Mouse (Mus musculus): Measurements from ENCODE around the gene Phldb1.
A peak's percentile ranks its signal among the peaks of the same experiment; 100 is the strongest.

Phldb1 gene

GRCm38 (mm10) chr9:44726431-44727146 is 8.4 kb downstream of the Phldb1 start:
- DNase-seq (ENCODE audit: low spot score in 2 of 2): no peak

- DNase-seq (ENCODE audit: low spot score in 2 of 2): no peak
These were observed 10.3 kb downstream of the Phldb1 start for GRCm38 (mm10) chr9:44724665-44725064.

GRCm38 (mm10) chr9:44724223-44724622 is 10.8 kb downstream of the Phldb1 start:
- DNase-seq (ENCODE audit: low spot score in 2 of 2): peak in 1 of 2 experiments; percentile 74

- DNase-seq (ENCODE audit: low spot score in 2 of 2): no peak
These were observed 11.4 kb downstream of the Phldb1 start for GRCm38 (mm10) chr9:44723521-44724041.

GRCm38 (mm10) chr9:44723008-44723407 is 12.0 kb downstream of the Phldb1 start:
- no peak for DNase-seq (ENCODE audit: low spot score in 2 of 2)

GRCm38 (mm10) chr9:44722575-44722974 is 12.4 kb downstream of the Phldb1 start:
- DNase-seq (ENCODE audit: low spot score in 2 of 2): no peak

- DNase-seq (ENCODE audit: low spot score in 2 of 2): no peak
These were observed 13.2 kb downstream of the Phldb1 start for GRCm38 (mm10) chr9:44721877-44722186.

GRCm38 (mm10) chr9:44721154-44721876 is 13.7 kb downstream of the Phldb1 start:
- DNase-seq (ENCODE audit: low spot score in 2 of 2): peak; percentile 83 to 84

- peak in 1 of 2 experiments; percentile 43 for DNase-seq (ENCODE audit: low spot score in 2 of 2)
These were observed 14.4 kb downstream of the Phldb1 start for GRCm38 (mm10) chr9:44720358-44721153.

GRCm38 (mm10) chr9:44719632-44720357 is 15.2 kb downstream of the Phldb1 start:
- DNase-seq (ENCODE audit: low spot score in 2 of 2): no peak

- no peak for DNase-seq (ENCODE audit: low spot score in 2 of 2)
These were observed 15.9 kb downstream of the Phldb1 start for GRCm38 (mm10) chr9:44718937-44719631.

- no peak for DNase-seq (ENCODE audit: low spot score in 2 of 2)
These were observed 17.2 kb downstream of the Phldb1 start for GRCm38 (mm10) chr9:44717822-44718242.

- no peak for DNase-seq (ENCODE audit: low spot score in 2 of 2)
These were observed 17.8 kb downstream of the Phldb1 start for GRCm38 (mm10) chr9:44716997-44717821.

GRCm38 (mm10) chr9:44715705-44716362 is 19.2 kb downstream of the Phldb1 start:
- no peak for DNase-seq (ENCODE audit: low spot score in 2 of 2)

GRCm38 (mm10) chr9:44715109-44715508 is 19.9 kb downstream of the Phldb1 start:
- DNase-seq (ENCODE audit: low spot score in 2 of 2): no peak

GRCm38 (mm10) chr9:44713574-44713973 is 21.4 kb downstream of the Phldb1 start:
- DNase-seq (ENCODE audit: low spot score in 2 of 2): no peak

- DNase-seq (ENCODE audit: low spot score in 2 of 2): no peak
These were observed 21.9 kb downstream of the Phldb1 start for GRCm38 (mm10) chr9:44713080-44713479.

- no peak for DNase-seq (ENCODE audit: low spot score in 2 of 2)
These were observed 23.4 kb downstream of the Phldb1 start for GRCm38 (mm10) chr9:44711602-44712001.

GRCm38 (mm10) chr9:44710213-44710612 is 24.8 kb downstream of the Phldb1 start:
- no peak for DNase-seq (ENCODE audit: low spot score in 2 of 2)

All from frontal cortex, postnatal 10 days (tissue).